Mouse (Mus musculus) liver, postnatal 0 days (tissue): ENCODE measurements around the gene Suox. TPM values are rescaled to one million over a fixed set of nuclear protein-coding genes. Genes with fewer than 3 reads are reported as not detected.
"Not testable (repeated sequence)": the region's sequence is repeated elsewhere in the genome, so short reads cannot be mapped to it uniquely, and the experiment has no call there.

Experiments
- ATAC-seq: fragments of 200-750 bp; cut with Nextera tagmentation; 2 replicates; pipeline ENCODE4 v1.8.0; 2017; ENCODE audit warnings: mild to moderate bottlenecking, moderate library complexity
- DNase-seq: peaks from one replicate; pipeline ENCODE4 v3.0.0-alpha.2; 2016
- H3K27ac ChIP-seq: fragments of 300-500 bp; sonication (generic); 2 replicates; pipeline ENCODE4 v1.5.1; 2014; ENCODE audit warnings: antibody characterized with exemption, moderate library complexity, mild to moderate bottlenecking, low read depth
- H3K27me3 ChIP-seq: fragments of 300-500 bp; sonication (generic); 2 replicates; pipeline ENCODE4 v1.6.1; 2014; ENCODE audit warnings: low read length, control low read depth, mixed read lengths; ENCODE audit not compliant: insufficient read depth
- H3K36me3 ChIP-seq: fragments of 300-500 bp; sonication (generic); replicated peaks from 2 replicates; pipeline ENCODE4 v1.6.1; 2014; ENCODE audit warnings: mild to moderate bottlenecking, control low read depth, low read length, moderate library complexity, mixed read lengths; ENCODE audit not compliant: insufficient read depth
- H3K4me1 ChIP-seq: fragments of 300-500 bp; sonication (generic); 2 replicates; pipeline ENCODE4 v1.6.1; 2014; ENCODE audit warnings: antibody characterized with exemption, mild to moderate bottlenecking, control low read depth; ENCODE audit not compliant: insufficient read depth
- H3K4me2 ChIP-seq: fragments of 300-500 bp; sonication (generic); 2 replicates; pipeline ENCODE4 v1.6.1; 2014; ENCODE audit warnings: low read depth, mild to moderate bottlenecking, low read length, moderate library complexity, mixed read lengths
- H3K4me3 ChIP-seq: fragments of 300-500 bp; sonication (generic); 2 replicates; pipeline ENCODE4 v1.5.1; 2014; ENCODE audit warnings: low read depth, low read length
- H3K9ac ChIP-seq: fragments of 300-500 bp; sonication (generic); replicated peaks from 2 replicates; pipeline ENCODE4 v1.6.1; 2014; ENCODE audit warnings: mild to moderate bottlenecking, moderate library complexity
- H3K9me3 ChIP-seq: fragments of 300-500 bp; sonication (generic); 2 replicates; pipeline ENCODE4 v1.6.1; 2016; ENCODE audit warnings: mild to moderate bottlenecking, control low read depth, low read length, mixed read lengths
- CTCF ChIP-seq: sonication (generic); IDR thresholded peaks from 2 replicates; pipeline ENCODE4 v1.5.1; 2016; ENCODE audit warnings: antibody characterized with exemption, low read depth
- EP300 ChIP-seq: IDR thresholded peaks from 2 replicates; pipeline ENCODE4 v1.6.1; 2016; ENCODE audit warnings: antibody characterized with exemption, low read depth, mild to moderate bottlenecking
- WGBS: fragments of 180-500 bp; shearing (Covaris S2); extraction: QIAGEN DNeasy Blood & Tissue Kit; methylation state at CpG from one replicate; pipeline ENCODE4 v1.1.7; 2014; ENCODE audit not compliant: insufficient replicate concordance; 5-methylcytosine and 5-hydroxymethylcytosine counted together
- polyA plus RNA-seq: library from polyadenylated mRNA; unstranded; fragments of >200 nt; fragmentation: Nextera tagmentation; extraction: Ambion mirVana; gene quantifications from 2 replicates; pipeline ENCODE4 v1.2.1, GENCODE M21; 2015

Gene Suox
- 27.7 and 27.9 TPM in 2 replicates for polyA plus RNA-seq

GRCm38 (mm10) chr10:128673763-128674468 lies at the start of gene Suox:
Gene Suox (minus strand): TSS chr10:128674073.
- Histone ChIP-seq H3K9ac (peak within 1 kb of the TSS; percentile 69), H3K4me3 (peak within 1 kb of the TSS; percentile 84), H3K36me3 (no peaks in the 10 kb centered on the region; the same call in 1 of the 2 replicates), H3K9me3 (no peaks in the 10 kb centered on the region), H3K27me3 (0 out of 2 replicates have a peak, but pooled peaks cover 9% of the 10 kb centered on the region), H3K27ac (peak within 1 kb of the TSS; percentile 89), H3K4me2 (peak within 1 kb of the TSS; percentile 98), H3K4me1 (peaks cover 18% of the 10 kb centered on the region)
- DNase-seq (peak; percentile 94), ATAC-seq (peak; percentile 94)
- TF ChIP-seq CTCF: no peak
- TF ChIP-seq EP300: no peak
- under 1% methylated on average over 60 of the region's 60 CpGs for WGBS

DNA sequence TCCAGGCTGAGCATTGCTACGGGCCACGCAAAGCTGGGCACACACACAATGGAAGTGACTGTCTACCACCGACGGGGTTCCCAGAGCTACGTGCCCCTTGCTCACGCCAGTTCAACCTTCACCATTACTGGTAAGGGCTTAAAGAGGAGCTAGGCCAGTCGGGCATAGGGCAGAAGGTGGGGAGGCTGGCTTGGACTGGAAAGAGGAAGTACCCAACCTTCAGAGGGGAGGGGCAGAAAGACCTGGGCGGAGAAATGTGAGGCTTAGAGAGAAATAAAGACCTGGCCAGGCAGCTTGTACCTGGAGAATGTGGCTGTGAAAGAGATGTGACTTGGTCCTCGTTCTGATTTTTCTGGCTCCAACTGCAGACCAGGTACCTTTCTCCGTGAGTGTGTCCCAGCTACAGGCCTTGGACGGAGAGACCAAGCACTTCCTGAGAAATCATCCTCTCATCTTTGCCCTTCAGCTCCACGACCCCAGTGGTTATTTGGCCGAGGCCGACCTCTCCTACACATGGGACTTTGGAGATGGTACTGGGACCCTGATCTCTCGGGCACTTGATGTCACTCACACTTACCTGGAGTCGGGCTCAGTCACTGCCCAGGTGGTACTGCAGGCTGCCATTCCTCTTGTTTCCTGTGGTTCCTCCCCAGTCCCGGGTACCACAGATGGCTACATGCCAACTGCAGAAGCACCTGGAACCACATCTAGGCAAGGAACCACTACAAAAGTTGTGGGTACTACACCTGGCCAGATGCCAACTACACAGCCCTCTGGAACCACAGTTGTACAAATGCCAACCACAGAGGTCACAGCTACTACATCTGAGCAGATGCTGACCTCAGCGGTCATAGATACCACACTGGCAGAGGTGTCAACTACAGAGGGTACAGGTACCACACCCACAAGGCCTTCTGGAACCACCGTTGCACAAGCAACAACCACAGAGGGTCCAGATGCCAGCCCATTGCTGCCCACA lies 42.0 kb upstream of the Suox start:
- Histone ChIP-seq H3K4me2 (no peak overlapping the region), H3K9me3 (no peaks in the 10 kb centered on the region), H3K9ac (no peak overlapping the region), H3K27ac (no peak overlapping the region), H3K4me3 (no peak overlapping the region), H3K27me3 (no peaks in the 10 kb centered on the region), H3K4me1 (no peaks in the 10 kb centered on the region), H3K36me3 (no peaks in the 10 kb centered on the region; the same call in 1 of the 2 replicates)
- WGBS: 62% methylated on average over 19 of the region's 19 CpGs
- ATAC-seq (0 out of 2 replicates have a peak, but pooled peaks have one; percentile 25), DNase-seq (peak; percentile 34)
- TF ChIP-seq CTCF (no peak), EP300 (no peak)

- H3K4me2 ChIP-seq, H3K36me3 ChIP-seq, DNase-seq, H3K4me1 ChIP-seq, H3K9ac ChIP-seq, H3K27me3 ChIP-seq, ATAC-seq, H3K4me3 ChIP-seq, H3K27ac ChIP-seq, H3K9me3 ChIP-seq: not testable (repeated sequence)
- WGBS: 94% methylated on average over 7 of the region's 7 CpGs
Measured at GRCm38 (mm10) chr10:128711318-128711717, 37.4 kb upstream of the Suox start.

- DNase-seq: no peak
- 14% methylated on average over 11 of the region's 11 CpGs for WGBS
- peak; percentile 22 for ATAC-seq
- Histone ChIP-seq H3K27me3 (no peaks in the 10 kb centered on the region), H3K9me3 (no peaks in the 10 kb centered on the region), H3K4me1 (peaks cover 21% of the 10 kb centered on the region), H3K36me3 (peaks cover 28% of the 10 kb centered on the region), H3K9ac (peak overlapping the region; percentile 68), H3K4me2 (peak overlapping the region; percentile 92), H3K4me3 (peak overlapping the region; percentile 98), H3K27ac (peak overlapping the region; percentile 76)
- no peak for TF ChIP-seq EP300
- TF ChIP-seq CTCF: no peak
Measured at GRCm38 (mm10) chr10:128705317-128705693, 31.4 kb upstream of the Suox start.

- under 1% methylated on average over 59 of the region's 62 CpGs for WGBS
- ATAC-seq: peak; percentile 94
- Histone ChIP-seq H3K9ac (peak within 1 kb of the TSS; percentile 95), H3K4me2 (peak within 1 kb of the TSS; percentile 92), H3K27ac (peak within 1 kb of the TSS; percentile 99), H3K4me1 (peaks cover 21% of the 10 kb centered on the region), H3K4me3 (peak within 1 kb of the TSS; percentile 98), H3K27me3 (no peaks in the 10 kb centered on the region), H3K9me3 (no peaks in the 10 kb centered on the region), H3K36me3 (peaks cover 34% of the 10 kb centered on the region)
- peak; percentile 97 for DNase-seq
- TF ChIP-seq CTCF (no peak), EP300 (peak; percentile 21; the same call in 1 of the 2 replicates)
Measured at GRCm38 (mm10) chr10:128704491-128705316, 30.8 kb upstream of the Suox start, which contains the start of gene Cdk2. Gene Cdk2 (minus strand): TSS chr10:128705031.
